Mouse (Mus musculus): Measurements from ENCODE around the gene Lilrb4a. TPM values are rescaled to one million over a fixed set of nuclear protein-coding genes. Genes with fewer than 3 reads are reported as not detected.

The Lilrb4a gene
- 5.4 TPM for polyA plus RNA-seq (2015; fragmentation: Illumina TruSeq; extraction: RNeasy Lipid Tissue Mini Kit (QIAGEN cat#74804); ENCODE audit: insufficient read depth, low read depth, low replicate concordance)

GRCm38 (mm10) chr10:51490691-51491090 is at the start of gene Lilrb4a:
Gene Lilrb4a (plus strand): TSS chr10:51490956.

GRCm38 (mm10) chr10:51480397-51480796 is 10.4 kb upstream of the Lilrb4a start, which contains the start of the genes Gm49339 and Lilr4b:
Gene Gm49339 (plus strand): TSS chr10:51480612.
Gene Lilr4b (plus strand): TSS chr10:51480632.

Other genes with a start within 250 kb of the Lilrb4a start
- 1.1 TPM for gene Gm49339, start 10.3 kb upstream of the Lilrb4a start, polyA plus RNA-seq (2015; fragmentation: Illumina TruSeq; extraction: RNeasy Lipid Tissue Mini Kit (QIAGEN cat#74804); ENCODE audit: insufficient read depth, low read depth, low replicate concordance)
- 5.9 TPM for gene Lilr4b, start 10.3 kb upstream of the Lilrb4a start, polyA plus RNA-seq (2015; fragmentation: Illumina TruSeq; extraction: RNeasy Lipid Tissue Mini Kit (QIAGEN cat#74804); ENCODE audit: insufficient read depth, low read depth, low replicate concordance)
- not detected for gene Fam162b, start 99.6 kb downstream of the Lilrb4a start, polyA plus RNA-seq (2015; fragmentation: Illumina TruSeq; extraction: RNeasy Lipid Tissue Mini Kit (QIAGEN cat#74804); ENCODE audit: insufficient read depth, low read depth, low replicate concordance)
- gene Gprc6a, start 140.5 kb downstream of the Lilrb4a start, polyA plus RNA-seq (2015; fragmentation: Illumina TruSeq; extraction: RNeasy Lipid Tissue Mini Kit (QIAGEN cat#74804); ENCODE audit: insufficient read depth, low read depth, low replicate concordance) = not detected
- 4.8 TPM for gene Rfx6, start 186.8 kb downstream of the Lilrb4a start, polyA plus RNA-seq (2015; fragmentation: Illumina TruSeq; extraction: RNeasy Lipid Tissue Mini Kit (QIAGEN cat#74804); ENCODE audit: insufficient read depth, low read depth, low replicate concordance)